Mouse (Mus musculus) frontal cortex, postnatal 14 days (tissue): ENCODE measurements around the gene Arhgef28.
A peak's percentile ranks its signal among the peaks of the same experiment; 100 is the strongest.

Source experiments
- DNase-seq, 2 experiments: peaks; one replicate each; pipeline ENCODE4 v3.0.0; 2022; ENCODE audit warnings: low spot score in 2 of 2

Gene Arhgef28

DNA sequence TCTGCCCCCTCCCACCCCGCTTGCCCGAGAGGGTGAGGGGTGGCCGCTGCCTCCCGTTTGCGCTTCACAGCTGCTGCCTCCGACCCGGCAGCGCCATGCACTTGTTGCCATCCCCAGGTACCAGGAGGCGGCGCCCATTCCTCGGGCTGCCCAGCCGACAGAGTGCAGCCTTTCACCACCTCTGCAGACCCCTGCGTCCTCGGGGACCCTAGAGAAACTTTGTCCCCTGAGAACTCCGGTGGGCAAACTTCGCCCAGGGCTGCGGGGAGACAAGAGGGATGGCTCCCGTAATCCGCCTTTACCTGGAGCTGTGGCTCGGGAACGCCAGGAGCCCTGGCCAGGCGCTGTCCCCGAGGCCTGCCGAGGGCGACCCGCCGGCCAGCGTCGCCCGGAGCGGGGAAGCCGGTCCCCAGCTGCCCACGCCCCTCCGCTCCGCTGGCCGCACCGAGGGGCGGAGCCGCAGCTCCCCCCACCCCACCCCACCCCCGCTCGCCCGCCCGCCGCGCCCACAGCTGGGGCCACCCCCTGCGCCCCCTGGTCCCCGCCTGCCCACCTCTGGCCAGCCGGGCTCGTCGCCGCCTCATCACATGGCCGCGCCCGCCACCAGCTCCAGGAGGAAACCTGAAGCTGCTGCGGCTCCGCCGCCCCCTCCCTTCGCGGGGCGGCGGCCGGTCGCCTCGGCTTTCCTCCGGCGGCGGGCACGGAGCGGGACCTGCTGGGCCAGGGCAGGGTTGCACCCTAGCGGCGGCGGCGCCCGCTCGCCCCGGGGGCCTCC lies at the start of gene Arhgef28:
TSS of gene Arhgef28 (minus strand) at position 669 of the 775 bp plus-strand sequence.
- DNase-seq: peak in 1 of 2 experiments; percentile 31

DNA sequence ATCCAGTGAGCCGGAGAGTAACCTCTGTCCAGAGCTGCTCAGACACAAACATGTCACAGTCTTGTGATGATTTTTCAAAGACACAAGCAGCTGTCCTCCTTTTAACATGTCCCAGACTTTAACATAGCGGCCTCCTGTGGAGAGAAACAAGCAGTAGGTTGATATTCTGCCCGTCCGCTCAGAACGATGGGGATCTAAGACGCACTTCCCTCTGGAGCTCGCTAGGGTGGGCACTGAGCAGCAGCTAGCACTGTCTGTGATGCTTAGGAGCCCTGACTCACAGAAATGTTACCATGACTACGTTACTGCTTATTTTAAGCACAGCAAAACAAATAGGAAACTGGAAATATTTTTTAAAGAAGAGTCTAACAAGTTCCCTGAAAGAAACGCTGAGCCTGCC lies 48.7 kb upstream of the Arhgef28 start:
- peak; percentile 47 to 67 for DNase-seq

DNA sequence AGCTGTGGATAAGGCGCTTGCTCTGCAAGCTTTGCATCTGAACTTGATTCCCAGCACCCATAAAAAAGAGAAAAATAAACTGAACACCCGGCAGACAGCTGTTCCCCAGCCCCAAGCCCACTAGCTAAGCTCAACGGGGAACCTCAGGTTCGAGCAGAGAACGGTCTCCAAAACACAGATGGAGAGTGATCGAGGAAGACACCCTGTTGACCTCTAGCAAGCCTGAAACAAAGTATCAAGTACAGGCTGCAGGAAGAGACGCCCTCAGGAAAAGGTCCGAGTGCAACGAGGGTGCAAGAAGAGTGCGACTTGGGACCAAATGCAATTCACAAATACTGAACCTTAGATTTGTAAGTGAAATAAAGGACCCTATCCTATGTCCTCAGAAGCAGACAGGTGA lies 43.4 kb upstream of the Arhgef28 start:
- no peak for DNase-seq

DNA sequence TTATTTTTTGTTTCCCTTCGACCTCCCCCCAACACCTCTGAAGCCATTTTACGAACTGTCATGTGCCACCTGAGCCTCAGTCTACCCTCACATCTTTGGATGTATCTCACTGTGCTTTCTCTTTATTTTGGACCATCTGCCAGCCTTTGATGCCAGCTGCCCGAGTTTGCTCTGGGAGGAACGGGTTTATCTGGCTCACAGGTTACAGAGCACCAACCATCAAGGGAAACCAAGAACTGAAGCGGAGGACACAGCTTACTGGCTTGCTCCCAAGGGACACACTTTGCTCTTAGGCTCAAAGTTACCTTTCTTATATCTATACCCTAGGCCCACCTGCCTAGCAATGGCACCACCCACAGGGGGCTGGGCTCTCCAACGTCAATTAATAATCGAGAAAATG lies 39.1 kb upstream of the Arhgef28 start:
- DNase-seq: no peak

DNA sequence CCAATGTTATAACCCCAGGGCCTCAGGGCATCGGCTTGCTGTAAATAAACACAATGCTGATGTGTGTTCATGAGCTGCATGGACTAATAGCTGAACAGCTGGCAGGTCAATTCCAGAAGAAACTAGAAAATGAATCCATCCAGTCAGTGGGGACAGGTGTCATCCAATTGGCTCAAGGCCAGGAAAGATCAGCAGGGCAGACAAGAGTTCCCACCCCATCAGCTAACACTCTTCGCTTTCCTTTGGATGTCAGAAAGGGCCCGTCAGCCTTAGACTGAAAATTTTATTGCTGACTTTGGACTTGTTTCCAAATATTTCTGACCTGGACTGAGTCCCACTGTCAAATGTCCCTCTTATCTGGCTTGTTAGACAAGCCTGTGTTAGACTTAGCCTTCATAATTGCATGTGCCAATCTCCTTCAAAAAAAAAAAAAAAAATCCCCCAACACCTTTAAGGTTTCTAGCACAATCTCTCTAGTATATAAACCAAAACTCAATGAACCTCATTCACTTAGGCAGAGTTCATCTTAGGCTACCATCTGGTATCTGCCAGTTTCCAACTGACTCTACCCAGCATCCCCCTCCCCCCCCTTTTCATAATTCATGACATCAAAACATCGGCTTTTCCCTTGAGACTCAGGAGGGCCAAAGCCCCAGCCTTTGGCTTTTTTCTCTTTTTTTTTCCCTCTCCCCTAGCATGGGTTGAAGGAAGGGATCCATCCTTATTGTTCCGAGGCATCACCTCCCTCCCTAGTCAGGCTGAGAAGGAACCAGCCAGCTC lies 38.5 kb upstream of the Arhgef28 start:
- no peak for DNase-seq

DNA sequence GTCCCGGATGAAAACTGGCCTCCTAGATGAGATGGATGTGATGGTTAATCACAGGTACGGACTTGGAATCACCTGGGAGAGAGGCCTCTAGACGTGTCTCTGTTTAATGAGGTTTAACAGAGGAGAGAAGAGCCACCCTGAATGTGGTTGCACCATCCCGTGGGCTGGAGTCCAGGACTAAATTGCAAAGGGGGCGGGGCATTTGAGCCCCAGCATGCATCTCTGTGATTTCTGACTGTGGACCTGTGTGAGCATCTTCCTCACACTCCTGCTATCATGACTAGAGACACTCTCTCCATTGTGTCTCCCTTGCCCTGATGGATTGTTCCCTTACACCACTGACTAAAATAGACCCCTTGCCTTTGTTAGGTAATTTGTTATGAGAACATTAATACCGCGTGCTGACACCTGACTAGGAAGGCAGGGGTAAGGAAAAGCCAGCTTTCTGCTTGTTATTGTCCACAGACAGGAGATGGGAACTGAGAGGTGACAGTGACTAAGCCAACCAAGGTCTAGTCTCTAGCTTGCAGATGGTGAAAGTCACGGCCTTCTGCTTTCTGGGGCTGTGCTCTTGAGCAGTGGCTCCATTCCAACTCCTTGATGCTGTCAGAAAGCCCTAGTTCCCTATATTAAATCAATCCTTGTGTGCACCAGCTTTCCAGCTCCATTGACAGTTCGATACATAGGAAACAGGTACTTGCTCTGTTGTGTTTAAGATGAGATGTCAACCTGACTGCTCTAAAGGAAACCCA lies 35.5 kb upstream of the Arhgef28 start:
- DNase-seq: no peak

DNA sequence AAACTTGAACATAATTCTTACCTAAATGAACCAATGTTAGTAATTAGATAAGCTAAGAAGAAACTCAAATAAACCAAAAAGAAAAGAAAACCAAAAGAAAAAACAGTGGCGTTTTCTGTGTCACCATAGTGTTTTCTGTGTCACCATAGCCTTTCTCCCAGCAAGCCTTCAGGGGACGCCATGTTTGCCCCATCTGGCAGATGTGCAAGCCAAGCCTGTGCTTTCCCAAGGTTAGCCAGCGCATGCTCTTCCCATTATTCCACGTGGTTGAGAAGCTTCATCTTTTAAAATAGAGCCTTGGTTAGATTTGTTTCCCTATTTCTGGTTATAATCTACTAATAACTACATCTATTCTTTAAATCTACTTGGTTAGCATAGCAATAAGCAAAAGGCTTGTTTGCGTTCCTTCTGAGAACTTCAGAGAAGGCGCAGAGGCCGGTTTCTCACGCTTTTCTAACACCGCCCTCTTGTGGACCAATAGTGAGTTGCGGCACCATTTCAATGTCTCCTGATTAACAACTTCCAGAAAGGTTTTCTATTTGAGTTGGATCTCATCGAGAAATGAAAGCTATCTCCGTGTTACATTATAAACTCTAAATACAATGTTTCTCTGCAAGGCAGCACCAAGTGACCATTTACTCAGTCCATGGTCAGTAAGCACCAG lies 33.9 kb upstream of the Arhgef28 start:
- peak; percentile 44 to 88 for DNase-seq

DNA sequence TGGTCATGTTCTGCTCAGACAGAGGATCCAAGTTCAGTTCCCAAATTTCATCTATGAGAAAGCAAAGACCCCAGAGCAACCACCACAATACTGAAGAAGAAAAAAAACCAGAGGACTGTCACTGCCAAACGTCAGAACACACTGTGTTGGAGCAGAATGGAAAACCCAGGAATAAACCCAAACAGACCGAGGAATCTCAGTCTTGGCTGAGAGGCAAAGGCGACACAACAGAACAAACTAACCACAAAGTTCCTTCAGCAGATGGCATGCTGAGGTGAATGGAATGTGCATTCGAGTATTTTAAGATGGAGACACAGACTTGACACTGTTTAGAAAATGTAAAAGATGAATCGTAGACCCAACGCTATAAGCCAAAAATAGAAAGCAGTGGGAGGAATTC lies 29.2 kb upstream of the Arhgef28 start:
- no peak for DNase-seq

DNA sequence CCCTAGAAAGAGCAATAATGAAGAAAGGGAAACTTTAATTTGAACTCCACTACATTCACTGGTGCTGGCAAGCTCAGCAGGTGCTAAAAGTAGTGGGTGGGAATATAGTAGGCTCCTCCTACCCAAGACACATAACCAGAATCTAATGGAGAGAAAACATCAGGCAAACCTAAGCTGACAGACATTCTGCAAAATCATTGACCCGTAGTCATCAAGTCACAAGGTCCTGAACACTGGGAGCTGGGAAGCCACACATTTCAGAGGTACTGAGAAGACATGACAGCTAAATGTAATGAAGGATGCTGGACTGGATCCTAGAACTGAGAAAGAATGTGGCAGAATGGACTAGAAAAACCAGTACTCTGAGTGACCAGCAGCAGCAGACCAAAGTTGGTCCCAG lies 24.3 kb upstream of the Arhgef28 start:
- DNase-seq: no peak

DNA sequence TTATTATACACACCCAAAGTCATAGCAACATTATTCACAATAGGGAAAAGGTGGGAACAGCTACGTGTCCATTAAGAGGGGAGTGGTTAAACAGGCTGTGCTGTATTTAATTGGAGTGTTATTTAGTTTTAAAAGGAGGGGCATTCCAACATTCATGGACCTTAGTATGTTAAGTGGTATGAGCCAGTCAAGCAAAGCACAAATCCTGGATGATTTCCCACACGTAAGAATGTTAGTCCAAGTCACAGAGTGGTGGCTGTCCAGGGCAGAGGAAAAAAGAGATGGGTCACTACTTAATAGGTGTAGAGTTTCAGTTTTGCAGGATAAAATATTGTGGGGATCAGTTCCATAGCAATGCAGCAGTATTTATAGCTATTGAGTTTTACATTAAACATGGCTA lies 20.0 kb upstream of the Arhgef28 start:
- no peak for DNase-seq

DNA sequence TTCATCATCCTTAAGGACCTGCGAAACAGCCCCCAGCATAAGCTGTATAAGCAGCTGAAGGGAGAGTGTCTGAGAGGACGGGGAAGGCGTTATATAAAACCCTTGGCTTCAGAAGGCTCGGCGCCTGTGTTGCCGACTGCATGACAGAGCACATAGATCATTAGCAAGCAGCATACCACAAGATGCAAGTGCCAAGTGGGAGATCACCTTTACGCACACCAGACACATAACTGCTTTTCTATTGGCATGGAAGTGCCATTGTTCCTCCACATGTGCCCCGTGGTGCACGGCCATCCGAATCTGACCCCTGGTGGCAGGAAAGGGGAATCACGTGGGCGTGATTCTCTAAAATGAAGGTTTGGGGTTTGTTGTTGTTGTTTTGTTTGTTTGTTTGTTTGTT lies 16.6 kb upstream of the Arhgef28 start:
- no peak for DNase-seq

DNA sequence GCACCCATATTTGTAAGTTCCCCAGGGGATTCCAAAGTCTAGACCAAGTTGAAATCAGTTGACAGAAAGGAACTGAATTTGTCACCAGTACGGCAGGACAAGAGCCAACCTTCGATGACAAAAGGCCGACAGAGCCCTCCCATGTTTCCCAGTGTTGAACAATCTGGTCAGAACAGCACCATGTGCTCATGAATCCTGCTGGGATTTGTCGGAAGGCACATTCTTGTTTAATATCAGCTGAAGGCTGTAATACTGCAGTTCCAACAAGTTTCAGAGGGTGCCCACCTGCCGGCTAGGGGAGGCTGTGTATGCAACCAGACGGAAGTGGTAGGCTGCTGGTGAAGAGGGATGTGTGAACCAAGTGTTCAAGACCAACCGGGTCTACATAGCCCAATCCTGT lies 3.9 kb upstream of the Arhgef28 start:
- DNase-seq: no peak

DNA sequence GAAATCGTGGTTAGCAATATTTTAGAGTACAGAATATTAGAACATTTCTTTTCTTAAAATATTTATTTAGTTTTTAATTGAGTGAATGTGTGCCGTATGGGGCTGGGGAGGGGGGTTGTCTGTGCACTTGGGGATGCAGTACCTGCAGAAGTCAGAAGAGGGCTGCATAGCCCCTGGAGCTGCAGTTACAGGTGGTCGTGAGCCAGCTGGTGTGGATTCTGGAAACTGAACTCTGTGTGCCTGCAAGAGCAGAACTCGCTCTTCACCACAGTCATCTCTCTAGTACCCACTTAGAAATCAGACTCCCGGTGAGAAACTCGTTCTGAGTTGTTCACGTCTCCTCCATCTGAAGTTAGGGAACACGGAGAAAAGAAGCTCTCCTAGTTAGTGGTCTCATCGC lies 2.6 kb upstream of the Arhgef28 start:
- DNase-seq: no peak

DNA sequence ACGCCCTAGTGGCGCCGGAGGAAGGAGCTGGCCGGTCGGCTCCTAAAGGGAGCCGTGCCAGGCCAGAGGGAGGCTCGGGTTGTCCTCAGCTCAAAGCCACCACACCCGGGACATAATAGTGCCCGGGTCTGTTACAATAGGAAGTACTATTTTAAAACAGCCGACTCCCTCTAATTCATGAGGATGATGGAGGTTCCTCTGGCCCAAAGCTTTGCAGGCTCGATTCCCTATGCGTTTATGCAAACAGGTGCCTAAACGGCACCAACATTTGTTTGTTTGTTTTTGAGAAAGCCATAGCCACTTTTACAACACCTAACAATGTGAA lies 269 bp upstream of the Arhgef28 start:
- no peak for DNase-seq

DNA sequence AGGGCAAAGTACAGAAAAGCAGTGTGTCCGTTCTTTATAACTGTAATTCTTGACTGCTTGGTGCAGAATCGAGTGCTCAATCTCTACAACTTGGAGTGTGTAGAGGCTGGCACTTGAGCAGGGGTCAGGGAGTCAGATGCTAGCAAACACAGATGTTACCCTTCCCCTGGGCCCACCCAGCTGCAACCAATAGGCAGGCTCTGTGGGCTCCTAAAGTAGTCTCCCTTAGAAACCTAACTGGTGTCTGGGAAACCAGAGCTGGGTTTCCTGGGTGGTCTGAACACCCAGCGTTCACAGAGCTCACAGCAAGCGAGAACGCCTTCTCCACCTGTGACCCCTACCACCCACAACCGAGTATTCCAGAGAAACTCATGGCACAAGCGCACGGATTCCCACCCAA lies 1.1 kb downstream of the Arhgef28 start:
- no peak for DNase-seq

DNA sequence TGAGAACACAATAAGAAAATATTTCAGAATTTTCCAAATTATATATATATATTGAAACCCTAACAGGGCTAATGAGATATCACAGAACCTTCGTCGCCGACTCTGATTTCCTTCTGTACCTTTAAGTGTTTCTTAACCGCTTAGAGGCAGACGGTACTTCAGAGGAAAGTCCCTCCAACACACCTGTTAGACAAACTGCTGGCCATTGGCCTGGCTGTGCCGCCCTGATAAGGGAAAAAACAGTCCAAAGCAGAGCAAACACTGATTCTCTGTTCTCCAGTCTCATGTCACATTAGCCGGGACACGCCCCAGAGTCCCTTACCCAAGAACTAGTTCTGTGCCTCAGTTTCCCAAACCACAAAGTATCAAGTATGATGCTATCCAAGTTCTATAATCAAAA lies 1.9 kb downstream of the Arhgef28 start:
- no peak for DNase-seq

DNA sequence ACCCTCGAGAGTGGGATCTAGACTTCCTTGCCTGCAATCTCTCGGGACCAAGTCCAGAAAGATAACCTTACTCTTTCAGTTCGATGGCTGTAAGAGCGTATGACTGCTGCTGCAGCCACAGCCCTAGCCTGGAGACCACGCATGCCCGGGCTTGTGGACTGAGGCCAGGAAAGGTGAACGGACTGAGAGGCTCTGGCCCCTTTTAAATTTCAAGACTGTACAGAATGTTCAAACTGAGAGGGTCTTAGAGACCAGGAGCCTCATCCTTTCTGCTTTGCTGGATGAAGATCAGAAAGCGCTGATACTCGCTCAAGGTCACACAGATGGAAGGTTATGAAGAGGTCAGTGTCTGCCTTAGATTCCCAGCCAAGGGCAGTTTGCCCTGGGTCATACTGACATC lies 4.8 kb downstream of the Arhgef28 start:
- DNase-seq: no peak

DNA sequence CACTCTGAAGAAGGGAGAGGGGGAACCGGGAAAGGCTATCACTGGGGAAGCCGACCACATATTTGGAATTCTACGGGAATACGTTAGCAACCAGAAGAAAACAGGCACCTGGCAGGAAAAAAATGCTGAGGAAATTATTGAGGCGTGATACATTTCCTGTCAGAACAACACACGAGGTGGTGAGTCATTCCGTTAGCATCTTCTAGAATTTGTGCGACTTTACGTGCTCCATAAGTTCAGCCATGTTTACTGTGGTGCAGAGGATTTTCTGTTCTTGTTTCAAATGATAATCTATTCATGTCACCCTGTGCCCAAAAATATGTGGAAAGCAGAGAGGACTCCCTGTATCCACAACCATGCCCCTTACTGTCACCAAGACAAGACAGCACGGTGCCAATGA lies 13.6 kb downstream of the Arhgef28 start:
- no peak for DNase-seq

DNA sequence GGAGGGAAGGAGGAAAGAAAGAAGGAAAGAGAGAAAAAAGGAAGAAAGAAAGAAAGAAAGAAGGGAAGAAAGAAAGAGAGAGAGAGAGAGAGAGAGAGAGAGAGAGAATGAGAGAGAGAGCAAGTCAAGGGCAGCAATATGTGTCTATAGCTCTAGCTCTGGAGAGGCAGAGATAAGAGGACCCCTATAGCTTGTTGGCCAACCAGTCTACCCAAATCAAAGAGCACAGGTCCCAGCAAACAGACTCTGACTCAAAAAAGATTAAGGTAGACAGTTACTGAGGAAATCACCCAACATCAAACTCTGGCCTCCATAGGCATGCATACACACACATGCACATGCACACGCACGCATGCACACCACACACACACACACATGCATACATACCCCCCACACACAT lies 17.7 kb downstream of the Arhgef28 start:
- no peak for DNase-seq

DNA sequence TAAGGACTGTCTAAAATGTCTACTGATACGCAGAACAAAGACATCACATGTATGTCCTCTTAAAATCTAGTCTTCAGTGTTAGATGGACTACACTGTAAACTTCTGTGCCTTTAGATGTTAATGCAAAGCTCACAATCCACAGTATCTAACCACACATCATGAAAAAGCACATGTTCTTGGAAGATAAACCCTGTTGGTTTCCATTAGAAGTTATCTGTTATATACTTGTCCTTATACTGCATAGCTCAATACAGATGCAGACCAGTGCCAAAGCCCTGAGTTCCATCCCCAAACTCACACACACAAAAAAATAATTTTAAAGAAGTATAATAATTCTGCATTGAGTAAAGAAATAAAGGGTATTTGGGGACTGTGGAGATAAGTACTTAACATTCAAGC lies 18.3 kb downstream of the Arhgef28 start:
- no peak for DNase-seq

DNA sequence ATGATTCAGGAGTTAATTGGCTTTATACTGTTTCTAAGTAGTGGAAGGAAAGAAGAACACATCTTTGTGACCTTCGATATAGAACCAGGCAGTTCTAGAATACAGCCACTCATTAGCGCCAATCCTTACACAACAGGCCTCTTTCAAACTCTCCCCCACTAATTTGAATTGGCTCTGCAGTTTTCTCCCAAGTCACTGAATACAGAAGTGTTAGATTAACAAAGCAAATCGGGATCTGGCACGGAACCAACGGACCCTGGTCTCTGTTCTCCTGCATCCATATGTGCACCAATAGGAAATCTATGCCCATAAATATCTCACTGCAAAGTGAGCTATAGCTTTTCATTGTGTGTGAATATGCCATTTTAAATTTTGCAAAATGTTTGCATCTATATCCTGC lies 20.1 kb downstream of the Arhgef28 start:
- no peak for DNase-seq

DNA sequence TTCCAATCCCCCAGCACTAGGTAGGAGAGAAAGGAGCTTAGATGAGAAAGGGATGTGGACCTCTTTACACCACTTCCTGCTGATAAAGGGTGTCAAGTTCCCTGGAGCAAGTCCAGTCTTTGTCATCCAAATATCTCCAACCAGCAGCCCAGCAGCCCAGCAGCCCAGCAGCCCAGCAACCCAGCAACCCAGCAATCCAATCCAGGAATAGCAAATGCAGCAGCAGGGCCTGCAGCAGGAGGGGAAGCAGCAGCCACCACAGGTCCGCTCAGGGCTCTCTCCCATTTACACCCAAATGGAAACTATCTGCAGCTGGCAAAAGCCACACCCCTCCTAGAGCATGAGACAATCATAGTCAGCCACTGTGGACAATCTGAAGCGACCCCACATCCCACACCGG lies 21.6 kb downstream of the Arhgef28 start:
- no peak for DNase-seq
